Mouse (Mus musculus): Measurements from ENCODE around the gene Grhl1. TPM values are rescaled to one million over a fixed set of nuclear protein-coding genes. Genes with fewer than 3 reads are reported as not detected.
A peak's percentile ranks its signal among the peaks of the same experiment; 100 is the strongest.
"Not testable (repeated sequence)": the region's sequence is repeated elsewhere in the genome, so short reads cannot be mapped to it uniquely, and the experiment has no call there.

Gene Grhl1
- total RNA-seq, 2 experiments from 2014 or later: 26.4 to 30.5 TPM

DNA sequence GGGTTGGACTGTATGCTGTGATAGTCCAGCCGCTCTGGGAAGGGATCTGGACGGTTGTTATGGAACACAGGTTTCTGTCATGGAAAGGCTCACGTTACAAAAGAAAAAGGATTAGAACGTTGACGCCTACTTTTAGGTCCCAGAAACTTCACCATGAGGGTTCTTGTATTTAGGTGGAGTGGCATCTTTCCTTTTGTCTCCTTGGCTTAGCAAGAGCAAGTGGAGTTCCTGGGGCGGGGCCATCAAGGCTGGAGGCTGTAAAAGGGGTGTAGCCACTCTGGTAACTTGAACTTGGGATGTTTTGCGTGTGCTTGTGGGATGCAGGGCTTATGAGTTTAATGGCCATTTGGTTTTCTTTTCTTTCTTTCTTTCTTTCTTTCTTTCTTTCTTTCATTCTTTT is 18.3 kb downstream of the Grhl1 start:
- no peak for DNase-seq (ENCODE audit: low spot score in 2 of 2)

DNA sequence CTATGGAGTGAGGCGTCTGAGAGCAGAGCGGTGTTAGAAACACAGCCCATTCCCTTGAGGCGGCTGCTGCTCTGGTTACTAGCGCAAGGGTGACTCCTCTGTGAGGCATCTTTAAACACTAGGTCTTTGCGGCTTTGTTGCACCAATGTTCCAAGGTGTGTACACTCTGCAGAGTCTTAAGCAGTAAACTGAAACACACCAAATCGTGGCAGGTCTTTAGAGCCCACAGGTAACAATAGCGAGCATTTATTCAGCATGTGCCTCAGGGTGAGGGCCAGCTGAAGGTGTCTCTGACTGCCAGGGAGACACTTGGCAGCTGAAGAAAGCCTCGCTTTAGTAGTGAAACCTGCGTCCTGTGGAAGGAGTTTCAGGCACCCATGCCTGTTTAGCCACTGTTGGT is 20.0 kb downstream of the Grhl1 start:
- no peak for DNase-seq (ENCODE audit: low spot score in 2 of 2)

DNA sequence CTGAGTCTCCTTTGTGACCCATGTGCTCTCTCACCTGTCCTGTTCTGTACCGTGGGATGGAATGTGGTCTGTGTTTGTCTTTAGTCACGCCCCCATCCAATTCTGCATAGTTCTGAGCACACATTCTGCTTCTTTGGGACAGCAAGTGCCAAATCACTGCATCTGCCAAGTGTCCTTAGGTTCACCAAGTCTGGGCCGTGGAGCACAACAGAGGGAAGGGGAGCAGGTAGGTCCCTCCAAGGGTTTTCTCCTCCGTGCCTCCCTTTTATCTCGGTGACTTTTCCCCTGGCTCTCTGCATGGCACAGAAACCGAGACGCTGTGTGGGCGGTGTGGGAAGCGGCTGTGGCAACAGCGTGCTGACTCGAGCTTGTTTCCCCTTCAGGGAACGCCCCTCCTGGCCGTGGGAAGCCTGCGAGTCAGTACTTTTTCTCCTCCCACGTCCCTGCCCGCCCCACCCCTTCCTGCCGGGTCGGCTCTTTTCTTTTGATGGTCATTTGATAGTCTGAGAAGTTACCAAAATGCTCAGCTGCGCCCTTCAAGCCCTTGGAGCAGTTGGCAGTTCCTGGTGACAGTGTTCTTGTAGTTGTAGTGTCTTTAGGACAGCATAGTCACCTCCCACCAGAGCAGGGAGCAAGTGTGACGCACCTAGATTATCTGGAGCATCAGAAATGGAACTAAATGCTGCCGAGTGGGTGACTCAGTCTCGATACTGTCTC is 21.0 kb downstream of the Grhl1 start:
- DNase-seq (ENCODE audit: low spot score in 2 of 2): peak; percentile 77 to 78

- no peak for DNase-seq (ENCODE audit: low spot score in 2 of 2)
These were observed 25.3 kb downstream of the Grhl1 start for GRCm38 (mm10) chr12:24597376-24597775.

DNA sequence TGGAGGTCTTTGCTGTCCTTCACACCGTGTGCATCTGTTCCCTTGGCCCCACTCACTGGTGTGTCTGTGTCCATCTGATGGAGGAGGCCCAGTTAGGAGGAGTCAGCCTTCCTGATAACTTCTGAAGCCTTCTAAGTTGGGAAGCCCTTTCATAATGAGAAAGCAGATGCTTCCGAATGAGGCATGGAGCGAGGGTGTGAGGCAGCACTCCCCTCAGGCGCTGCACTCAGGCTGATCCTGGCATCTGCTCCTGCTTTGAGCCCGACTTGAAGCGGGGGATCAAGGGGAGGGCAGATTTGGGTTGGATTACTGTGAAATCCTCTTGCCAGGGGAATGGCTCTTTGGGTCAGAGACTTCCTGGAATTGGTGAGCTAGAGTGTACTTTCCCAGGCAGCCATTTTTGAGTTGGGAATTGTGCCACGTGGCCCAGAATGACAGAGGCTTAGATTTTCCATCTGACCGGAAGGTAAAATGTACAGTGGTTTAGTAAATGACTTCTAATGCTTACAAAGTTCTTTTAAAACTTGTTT is 27.3 kb downstream of the Grhl1 start:
- no peak for DNase-seq (ENCODE audit: low spot score in 2 of 2)

DNA sequence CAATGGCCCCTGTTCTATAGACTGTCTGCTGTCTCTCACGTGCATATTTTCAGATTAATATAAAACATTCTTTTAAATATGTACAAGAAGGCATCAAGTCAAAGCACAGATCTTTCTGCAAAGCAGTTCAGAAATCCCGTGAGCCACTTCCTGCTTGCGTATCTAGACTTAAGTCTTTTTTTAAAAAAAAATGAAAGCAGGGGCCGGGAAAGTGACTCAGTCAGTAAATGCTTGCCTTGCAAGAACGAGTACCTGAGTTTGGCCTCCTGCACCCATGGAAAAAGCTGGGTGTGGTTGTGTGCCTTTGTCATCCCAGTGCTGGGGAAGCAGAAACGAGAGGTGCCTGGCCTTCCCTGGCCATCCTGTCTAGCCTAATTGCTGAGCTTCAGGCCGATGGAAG is 28.0 kb downstream of the Grhl1 start:
- DNase-seq (ENCODE audit: low spot score in 2 of 2): no peak

GRCm38 (mm10) chr12:24600806-24601205 is 28.7 kb downstream of the Grhl1 start:
- DNase-seq (ENCODE audit: low spot score in 2 of 2): peak; percentile 74 to 92

DNA sequence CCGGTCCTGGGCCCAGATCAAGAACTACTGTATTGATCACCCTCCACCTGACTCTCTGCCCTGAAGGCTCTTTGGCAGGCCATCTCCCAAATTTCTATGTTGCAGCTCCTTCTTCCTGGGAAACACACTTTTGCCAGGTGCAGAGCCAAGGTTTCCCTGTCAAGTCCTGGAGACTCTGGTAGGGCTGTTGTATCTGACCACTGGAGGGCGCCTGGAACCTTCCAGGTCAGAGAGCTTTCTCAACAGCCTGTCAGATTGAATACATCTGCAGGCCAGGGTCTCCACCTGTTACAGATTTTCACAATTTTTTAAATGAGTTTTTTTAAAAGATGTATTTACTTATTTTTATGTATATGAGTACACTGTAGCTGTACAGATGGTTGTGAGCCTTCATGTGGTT is 31.2 kb downstream of the Grhl1 start:
- DNase-seq (ENCODE audit: low spot score in 2 of 2): peak in 1 of 2 experiments; percentile 75

- no peak for DNase-seq (ENCODE audit: low spot score in 2 of 2)
These were observed 34.1 kb downstream of the Grhl1 start for GRCm38 (mm10) chr12:24606166-24606565.

GRCm38 (mm10) chr12:24612591-24612990 is 40.5 kb downstream of the Grhl1 start:
- no peak for DNase-seq (ENCODE audit: low spot score in 2 of 2)

DNA sequence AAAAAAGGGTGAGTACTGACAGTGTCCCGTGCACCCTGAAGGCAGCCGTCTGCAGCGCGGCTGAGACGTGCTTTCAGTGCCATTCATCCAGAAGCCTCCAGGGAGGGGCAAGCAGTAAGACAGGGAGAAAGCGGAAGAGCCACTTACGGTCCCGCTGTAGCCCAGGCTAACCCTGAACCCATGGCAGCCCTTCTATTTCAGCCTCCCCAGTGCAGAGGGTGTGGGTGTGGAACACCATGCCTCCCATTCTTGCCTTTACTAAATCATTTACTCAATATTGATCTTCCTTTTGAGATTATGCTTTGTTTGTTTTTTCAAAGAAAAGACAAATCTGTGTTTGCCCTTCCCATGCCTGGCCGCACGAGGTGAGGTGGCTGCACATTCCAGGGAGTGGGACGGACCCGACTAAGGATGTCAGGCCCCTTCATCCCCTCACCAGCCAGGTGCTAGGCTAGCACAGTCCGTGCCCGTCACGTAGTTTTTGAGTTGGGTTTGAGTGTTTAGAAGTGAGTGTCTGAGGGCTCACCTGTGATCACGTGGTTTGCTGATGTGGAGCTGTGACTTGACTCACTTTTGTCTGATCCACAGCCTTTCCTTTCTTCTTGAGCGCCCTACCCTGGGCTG is 42.5 kb downstream of the Grhl1 start:
- no peak for DNase-seq (ENCODE audit: low spot score in 2 of 2)

DNA sequence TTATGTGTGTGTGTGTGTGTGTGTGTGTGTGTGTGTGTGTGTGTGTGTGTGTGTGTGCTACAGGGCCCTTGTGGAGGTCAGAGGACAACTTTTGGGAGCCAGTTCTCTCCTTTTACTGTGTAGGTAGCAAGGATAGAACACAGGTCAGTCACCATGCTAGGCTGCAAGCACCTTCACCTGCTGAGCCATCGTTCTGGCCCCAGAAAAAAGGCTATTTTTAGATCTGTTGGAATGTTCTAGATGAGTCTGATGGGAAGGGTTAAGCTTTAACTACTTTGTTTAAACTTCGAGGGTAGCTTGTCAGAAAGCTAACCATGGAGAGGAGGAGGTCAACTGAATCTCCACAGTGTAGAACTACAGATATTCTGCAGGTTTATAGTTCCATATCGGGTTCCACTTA is 43.1 kb downstream of the Grhl1 start:
- no peak for DNase-seq (ENCODE audit: low spot score in 2 of 2)

GRCm38 (mm10) chr12:24619436-24619835 is 47.4 kb downstream of the Grhl1 start:
- no peak for DNase-seq (ENCODE audit: low spot score in 2 of 2)

DNA sequence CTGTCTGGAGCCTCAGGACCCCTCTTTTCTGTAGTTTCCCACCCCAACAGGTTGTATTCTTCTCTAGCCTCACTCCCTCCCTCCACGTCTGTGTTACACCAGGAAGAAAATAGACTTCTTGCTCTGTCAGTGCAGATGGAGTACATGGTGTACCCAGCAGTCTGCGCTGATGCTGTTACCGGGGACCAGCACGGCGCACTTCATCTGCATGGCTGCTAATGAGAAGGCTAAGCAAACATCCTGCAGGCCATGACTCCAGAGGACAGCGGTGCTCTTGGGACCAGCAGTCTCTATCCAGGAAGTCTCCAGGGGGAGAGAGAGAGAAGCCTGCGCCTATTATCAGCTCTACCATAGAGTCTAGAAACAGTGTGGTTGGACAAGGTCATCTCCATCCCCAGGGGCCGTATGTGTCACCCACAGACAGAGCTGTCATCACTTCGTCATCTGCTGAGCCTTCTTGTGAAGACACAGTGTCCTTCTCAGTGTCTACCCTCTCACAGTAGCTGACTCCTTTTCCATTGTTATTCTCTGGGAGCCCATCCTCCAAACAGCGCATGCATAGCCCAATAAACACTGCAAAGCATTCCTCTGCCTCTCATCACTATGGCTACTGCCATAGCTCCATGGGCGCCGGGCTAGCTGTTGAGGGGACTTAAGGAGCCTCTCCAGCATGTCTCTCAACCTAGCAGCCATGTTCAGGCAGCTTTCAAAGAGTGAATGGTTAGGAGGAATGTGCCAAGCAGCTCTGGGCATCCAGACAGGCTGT is 51.6 kb downstream of the Grhl1 start:
- DNase-seq (ENCODE audit: low spot score in 2 of 2): peak in 1 of 2 experiments; percentile 25

DNA sequence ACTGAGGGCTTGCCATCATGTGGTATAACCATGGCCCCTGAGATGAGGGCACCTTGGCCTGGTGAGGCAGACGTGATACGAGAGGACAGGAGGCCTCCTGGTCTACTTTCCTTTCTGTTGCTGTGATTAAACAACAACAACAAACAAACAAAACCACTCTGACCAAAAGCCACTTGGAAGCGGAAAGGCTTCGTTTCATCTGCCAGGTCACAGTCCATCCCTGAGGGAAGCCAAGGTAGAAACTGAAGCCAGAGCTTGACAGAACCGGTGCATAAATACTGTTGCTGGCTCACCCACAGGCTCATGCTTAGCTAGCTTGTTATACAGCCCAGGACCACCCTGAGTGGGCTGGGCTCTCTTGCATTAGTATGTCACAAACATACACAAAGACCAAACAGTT is 54.3 kb downstream of the Grhl1 start:
- DNase-seq (ENCODE audit: low spot score in 2 of 2): no peak

GRCm38 (mm10) chr12:24627215-24627614 is 55.1 kb downstream of the Grhl1 start:
- no peak for DNase-seq (ENCODE audit: low spot score in 2 of 2)

GRCm38 (mm10) chr12:24630220-24630619 is 58.1 kb downstream of the Grhl1 start:
- peak in 1 of 2 experiments; percentile 45 for DNase-seq (ENCODE audit: low spot score in 2 of 2)

DNA sequence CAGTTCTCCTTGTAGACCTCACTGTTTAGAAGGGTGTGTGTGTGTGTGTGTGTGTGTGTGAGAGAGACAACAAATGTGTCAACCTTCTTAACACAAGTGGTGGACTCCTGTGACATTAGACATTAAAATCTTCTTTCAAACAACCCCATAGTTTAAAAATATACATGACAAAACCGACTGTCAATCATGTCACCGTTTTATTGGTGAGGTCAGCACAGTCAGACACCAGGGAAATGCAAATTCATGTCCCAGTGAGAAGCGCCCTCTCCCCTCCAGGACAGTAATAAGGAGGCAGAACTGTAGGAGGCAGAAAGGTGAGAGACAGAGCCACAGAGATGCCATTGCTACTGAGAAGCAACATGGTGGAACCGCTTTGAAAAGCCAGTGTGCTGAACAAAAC is 60.3 kb downstream of the Grhl1 start:
- DNase-seq (ENCODE audit: low spot score in 2 of 2): no peak

DNA sequence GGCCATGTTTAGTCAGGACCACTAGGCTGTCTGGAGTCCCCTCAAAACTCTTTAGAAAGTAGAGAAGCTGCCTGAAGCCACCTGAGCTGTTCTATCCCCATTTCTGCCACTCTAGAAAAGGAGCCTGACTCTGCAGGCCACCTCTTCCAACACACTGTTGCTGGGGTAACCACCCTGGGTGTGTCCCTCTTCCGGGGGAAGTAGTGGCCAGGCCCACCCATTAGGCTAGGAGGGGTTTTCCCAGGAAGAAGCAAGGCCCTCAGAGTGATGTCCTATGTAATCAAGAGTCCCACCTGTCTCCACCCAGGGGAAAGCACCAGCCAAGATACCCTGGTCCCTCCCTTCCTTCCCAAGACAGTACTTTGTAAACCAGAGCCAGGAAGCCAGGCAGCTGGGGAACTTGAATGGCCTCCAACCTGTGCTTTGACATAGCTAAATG is 61.7 kb downstream of the Grhl1 start:
- DNase-seq (ENCODE audit: low spot score in 2 of 2): no peak

DNA sequence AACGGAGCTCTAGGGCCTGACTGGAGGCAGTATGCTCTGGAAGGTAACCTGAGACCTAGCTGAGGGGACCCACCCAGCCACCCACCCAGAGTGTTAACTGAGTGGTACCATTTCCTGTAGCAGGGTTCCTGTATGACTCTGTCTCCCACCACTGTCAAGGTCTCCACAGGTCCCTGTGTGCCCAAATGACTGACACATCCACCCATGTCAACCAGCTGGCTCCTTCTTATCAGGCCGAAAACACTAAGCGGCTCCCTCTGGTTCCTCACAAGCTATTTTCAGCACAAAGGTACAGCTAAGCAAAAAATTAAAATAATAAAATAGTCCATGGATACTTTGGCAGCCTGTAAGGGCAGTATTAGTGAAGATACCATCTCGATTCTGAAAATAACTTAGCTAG is 62.1 kb downstream of the Grhl1 start:
- DNase-seq (ENCODE audit: low spot score in 2 of 2): no peak

DNA sequence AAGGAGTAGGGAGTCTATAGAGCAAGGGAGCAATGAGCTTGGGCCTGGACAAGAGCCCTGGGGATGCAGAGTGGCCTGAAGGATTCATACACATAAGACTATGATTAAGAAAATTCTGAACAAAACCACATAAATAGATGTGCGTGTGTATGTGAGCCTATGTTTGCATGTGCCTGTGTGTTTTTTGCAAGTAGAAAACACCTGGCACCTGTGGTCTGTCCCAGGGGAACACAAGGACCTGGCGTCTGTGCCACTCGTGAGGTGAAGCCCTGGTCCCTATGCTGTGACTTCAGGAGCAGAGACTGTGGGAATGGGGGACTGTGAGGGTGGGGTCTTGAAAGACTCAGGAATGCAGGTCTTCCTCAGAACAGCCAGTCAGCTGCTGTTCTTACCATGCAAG is 62.6 kb downstream of the Grhl1 start:
- DNase-seq (ENCODE audit: low spot score in 2 of 2): no peak

DNA sequence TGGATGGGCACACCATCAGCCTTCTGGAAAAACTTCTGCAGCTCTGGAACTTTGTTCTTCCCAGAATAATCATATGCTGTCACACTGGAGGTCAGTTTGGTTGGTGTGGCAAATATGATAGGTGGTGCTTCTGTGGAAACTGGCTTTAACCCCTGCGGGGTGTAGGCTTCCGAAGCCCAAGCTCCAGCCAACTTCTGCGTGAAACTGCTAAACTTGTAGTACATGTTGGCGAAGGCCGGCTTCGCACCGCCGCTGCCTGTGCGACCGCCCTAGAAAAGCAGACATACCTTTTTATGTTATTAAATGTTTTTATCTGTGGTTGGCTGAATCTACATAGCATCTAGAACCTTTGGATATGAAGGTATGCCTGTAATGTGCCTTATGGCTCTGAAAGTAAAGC is 66.7 kb downstream of the Grhl1 start:
- DNase-seq (ENCODE audit: low spot score in 2 of 2): not testable (repeated sequence)

All from layer of hippocampus, adult 18-20 months (tissue).